Mouse (Mus musculus) embryonic stem cell, embryonic (primary cell): ENCODE data around the gene Slc35e3.

Experiments
- CTCF ChIA-PET, 4 experiments: fragments of 300-600 bp in 2 of 4; fragments of 350-600 bp in 2 of 4; sonication (Branson Sonifier 250); formaldehyde crosslinking; loops; one replicate each; lab custom pipeline; 2022; ENCODE audit warnings: inconsistent platforms in 2 of 4; lab: Charles Lee
- POLR2A ChIA-PET, 4 experiments: fragments of 300-600 bp in 2 of 4; fragments of 350-600 bp in 2 of 4; sonication (Branson Sonifier 250); formaldehyde crosslinking; loops; one replicate each; lab custom pipeline; 2022; ENCODE audit warnings: antibody characterized with exemption in 4 of 4, inconsistent platforms in 1 of 4; lab: Charles Lee

Gene Slc35e3

DNA sequence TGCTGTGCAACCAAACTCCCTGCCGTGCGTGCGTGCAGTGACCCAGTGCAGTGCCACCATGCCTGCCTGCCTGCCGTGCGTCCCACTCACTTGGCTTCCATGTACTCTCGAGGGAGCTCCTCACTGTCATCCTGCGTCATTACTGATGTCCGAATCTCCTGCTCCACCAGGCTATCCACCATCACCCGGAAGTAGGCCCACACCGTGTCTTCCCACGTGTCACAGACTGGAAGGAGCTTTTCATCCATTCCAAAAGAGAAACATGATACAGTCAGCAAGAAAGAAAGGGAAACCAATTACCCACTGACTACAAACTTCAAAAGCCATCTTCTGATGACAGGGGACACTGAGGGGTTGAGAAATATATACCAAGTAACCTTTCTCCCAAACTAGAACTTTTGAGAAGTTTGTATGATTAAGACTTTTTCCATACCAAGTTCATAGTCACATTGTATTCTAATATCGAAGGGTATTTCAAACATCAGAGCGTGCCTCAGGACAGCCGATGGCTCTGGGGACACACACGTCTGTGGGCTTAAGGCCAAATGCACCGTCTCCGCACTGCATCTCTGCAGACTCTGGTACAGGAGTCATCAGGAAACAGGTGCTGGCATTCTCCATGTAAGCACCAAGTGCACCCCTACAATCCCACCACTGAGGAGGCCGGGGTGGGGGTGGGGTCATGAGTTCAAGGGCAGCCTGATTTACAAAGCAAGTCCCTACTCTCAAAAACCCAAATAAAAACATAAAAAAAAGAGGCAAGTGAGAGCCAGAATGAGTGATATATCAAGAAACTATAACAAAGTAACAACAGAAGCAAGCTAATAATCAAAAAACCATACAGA lies 24.3 kb upstream of the Slc35e3 start:
- ChIA-PET CTCF (no interaction called here), POLR2A (interaction anchor here in 2 of 4 experiments (0.7 to 2.2 kb wide), 7 partner anchors 7 to 23 kb away, joined by 3 to 8 read pairs (median 3); partner anchors contain the start of gene Nup107 (in 1 of the 2))

DNA sequence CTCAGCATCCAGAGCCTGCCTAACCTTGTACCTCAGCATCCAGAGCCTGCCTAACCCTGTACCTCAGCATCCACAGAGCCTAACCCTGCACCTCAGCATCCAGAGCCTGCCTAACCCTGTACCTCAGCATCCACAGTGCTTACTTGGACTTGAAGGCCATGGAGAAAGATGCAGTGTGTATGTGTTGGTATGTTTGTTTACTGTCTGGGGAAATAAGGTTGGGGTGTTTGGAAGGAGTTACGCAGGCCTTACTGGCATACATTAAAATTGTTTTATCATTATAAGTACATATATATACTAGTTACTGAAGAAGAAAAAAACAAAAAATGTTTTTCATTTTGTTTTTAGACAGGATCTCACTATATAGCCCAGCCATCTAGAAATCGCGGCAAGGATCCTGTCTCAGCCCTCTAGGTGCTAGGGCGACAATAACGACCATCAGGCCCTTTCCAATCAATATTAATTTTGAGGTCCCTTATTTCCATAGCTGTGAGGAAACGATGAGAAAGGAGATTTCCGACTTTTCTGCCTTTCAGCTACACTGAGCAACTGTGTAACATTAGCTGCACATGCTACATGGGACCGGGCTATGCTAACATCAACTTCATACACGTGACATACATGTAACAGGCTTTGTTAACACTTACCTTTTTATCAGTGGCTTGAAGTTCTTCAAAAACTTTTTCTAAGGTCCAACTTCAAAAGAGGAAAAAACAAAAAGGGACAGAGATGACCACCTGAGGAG lies 23.5 kb upstream of the Slc35e3 start:
- CTCF ChIA-PET = no interaction called here
- POLR2A ChIA-PET = interaction anchor here in 2 of 4 experiments (0.6 to 2.2 kb wide), 3 partner anchors 11 to 23 kb away, joined by 3 to 8 read pairs (median 4); partner anchors contain the start of gene Nup107 (in 1 of the 2)

- POLR2A ChIA-PET = interaction anchor here in 3 of 4 experiments (1.0 to 1.5 kb wide), 6 partner anchors 9 to 25 kb away, joined by 3 to 8 read pairs (median 4); partner anchors contain the start of gene Nup107 (in 1 of the 3)
- CTCF ChIA-PET = no interaction called here
Measured at GRCm38 (mm10) chr10:117768141-117768440, 21.9 kb upstream of the Slc35e3 start.

DNA sequence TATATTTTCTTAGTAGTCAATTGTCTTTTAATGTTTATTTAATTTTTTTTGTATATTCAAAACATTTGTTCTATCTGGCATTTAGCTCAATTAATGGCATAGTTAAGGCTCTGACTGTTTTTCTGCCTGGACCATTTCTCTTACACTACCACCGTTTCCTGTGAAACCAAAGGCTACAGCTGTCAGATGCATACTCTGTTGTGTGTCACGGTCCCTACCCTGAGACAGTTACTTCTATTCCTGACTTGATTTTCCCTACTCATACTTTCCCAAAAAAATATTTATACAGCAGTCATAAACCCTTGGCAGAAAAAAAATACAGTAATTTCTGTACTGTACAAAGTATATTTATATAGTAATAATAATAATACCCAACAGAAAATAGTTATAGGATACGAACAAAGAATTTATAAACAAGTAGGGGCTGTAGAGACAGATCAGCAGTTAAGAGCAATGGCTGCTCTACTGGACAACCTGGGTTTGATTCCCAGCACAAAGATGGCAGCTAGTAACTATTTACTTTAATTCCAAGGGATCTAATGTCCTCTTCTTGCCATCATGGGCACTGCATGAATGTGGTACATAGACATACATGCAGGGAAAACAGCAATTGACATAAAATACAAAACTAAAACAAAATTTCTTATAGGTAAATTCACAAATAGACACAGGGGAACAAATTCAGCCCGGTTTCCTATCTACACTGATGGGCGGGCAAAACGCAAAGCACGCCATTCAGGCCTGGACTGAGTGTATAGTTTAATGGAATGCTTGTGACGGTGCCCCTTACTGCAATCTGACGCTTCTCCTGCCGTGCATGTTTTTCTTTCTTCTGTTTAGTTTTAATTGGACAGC lies 21.3 kb upstream of the Slc35e3 start:
- POLR2A ChIA-PET = interaction anchor here in 3 of 4 experiments (0.6 to 1.5 kb wide), 7 partner anchors 8 to 26 kb away, joined by 3 to 8 read pairs (median 3); partner anchors contain the start of gene Nup107 (in 1 of the 3)

DNA sequence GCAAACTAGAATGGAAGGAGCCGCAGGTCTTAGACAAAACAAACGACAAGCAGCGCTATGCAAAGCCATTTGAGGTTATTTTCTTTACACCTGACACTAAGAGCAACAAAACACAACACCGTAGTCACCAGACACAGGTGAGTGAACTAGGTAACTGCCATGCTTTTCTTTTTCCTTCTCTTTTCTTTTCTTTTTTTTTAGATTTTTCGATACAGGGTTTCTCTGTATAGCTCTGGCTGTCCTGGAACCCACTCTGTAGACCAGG lies 20.7 kb upstream of the Slc35e3 start:
- ChIA-PET POLR2A (interaction anchor here in 1 of 4 experiments (0.6 to 1.2 kb wide), 2 partner anchors 8 to 25 kb away, joined by 3 read pairs; partner anchors contain the start of gene Nup107), CTCF (no interaction called here)

More for the DNA sequence above, 21.3 kb upstream of the Slc35e3 start:
- CTCF ChIA-PET = no interaction called here

- ChIA-PET POLR2A (interaction anchor here in 1 of 4 experiments (0.6 to 1.2 kb wide), 2 partner anchors 8 to 26 kb away, joined by 3 read pairs; partner anchors contain the start of gene Nup107), CTCF (no interaction called here)
Measured at GRCm38 (mm10) chr10:117766111-117766895, 20.1 kb upstream of the Slc35e3 start.

DNA sequence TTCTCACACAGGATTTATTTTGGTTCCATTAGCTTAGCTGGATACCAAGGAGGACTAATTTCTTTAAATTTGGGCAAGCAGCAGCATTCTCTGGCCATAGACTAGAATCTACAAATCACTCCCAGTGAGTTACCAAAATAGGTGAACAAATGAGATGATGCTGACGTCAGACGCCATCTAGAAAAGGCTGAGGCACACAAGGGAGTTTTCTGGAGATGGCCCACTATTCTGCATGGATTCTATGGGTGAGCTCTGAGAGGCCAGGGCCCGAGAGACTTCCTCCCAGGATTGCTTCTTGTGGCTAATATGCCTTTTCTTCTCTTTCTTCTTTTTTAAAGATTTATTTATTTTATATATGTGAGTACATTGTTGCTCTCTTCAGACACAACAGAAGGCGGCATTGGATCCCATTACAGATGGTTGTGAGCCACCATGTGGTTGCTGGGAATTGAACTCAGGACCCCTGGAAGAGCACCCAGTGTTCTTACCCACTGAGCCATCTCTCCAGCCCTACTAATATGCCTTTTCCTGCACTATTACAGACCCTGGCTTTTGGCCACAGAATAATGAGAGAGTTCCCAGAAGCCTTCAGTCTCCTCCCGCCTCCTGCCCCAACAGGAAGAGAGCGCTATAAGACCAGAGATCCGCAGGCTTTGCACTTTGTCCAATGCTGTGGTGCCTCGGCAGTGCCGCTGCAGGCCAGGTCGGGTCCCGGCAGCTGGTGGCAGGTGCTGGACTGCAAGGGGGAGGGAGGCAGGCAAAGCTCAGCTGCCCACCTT lies 19.1 kb upstream of the Slc35e3 start:
- CTCF ChIA-PET = no interaction called here
- POLR2A ChIA-PET = interaction anchor here in 2 of 4 experiments (0.6 to 2.4 kb wide), 7 partner anchors 8 to 118 kb away, joined by 3 to 7 read pairs (median 4); partner anchors contain the start of gene Nup107 (in 1 of the 2)

- POLR2A ChIA-PET = interaction anchor here in 3 of 4 experiments (0.6 to 2.4 kb wide), 8 partner anchors 9 to 119 kb away, joined by 3 to 7 read pairs (median 4); partner anchors contain the start of gene Nup107 (in 2 of the 3)
- CTCF ChIA-PET = no interaction called here
Measured at GRCm38 (mm10) chr10:117764598-117764997, 18.4 kb upstream of the Slc35e3 start.

DNA sequence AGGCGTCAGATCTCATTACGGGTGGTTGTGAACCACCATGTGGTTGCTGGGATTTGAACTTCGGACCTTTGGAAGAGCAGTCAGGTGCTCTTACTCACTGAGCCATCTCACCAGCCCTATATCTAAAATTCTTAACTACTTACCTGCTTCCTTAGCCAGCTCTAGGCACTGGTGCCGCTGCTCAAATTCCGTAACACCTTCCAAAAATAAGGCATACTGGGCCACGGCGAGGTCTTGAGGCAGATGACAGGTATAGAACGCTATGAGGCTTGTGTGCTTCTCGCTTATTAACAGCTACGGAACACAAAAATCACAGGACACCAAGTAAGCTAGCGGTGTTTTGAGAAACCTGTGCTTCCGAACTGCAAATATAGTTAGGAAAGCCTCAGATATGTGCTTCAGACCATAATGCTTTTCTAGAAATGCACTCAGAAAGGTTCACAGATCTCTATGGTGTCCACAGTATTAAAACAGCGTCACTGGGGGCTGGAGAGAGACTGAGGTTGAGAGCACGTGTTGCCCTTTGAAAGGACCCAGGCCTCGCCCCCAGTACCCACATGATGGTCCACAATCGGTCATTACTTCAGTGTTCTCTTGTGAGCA lies 17.5 kb upstream of the Slc35e3 start:
- CTCF ChIA-PET = no interaction called here
- POLR2A ChIA-PET = interaction anchor here in 2 of 4 experiments (0.8 to 2.4 kb wide), 9 partner anchors 7 to 341 kb away, joined by 3 to 7 read pairs (median 4); partner anchors contain the start of gene Nup107 (in 1 of the 2)

DNA sequence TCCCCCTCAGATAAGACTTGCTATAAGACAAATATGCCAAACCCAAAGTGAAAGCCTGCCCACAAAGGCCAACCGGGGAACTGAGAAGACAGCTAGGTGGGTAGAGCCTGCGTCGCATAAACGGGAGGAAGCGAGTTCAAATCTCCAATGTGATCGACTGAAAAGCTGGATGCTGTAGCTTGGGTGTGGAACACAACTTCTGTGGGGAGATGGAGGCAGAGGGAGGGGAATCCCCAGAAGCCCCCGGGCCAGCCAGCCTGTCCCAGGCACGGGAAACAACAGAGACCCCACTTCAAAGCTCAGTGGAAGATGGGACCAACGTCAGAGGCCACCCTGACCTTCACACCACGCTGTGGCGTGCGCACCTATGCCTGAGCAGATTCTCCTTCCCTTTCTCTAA lies 16.8 kb upstream of the Slc35e3 start:
- CTCF ChIA-PET = no interaction called here
- POLR2A ChIA-PET = interaction anchor here in 2 of 4 experiments (0.6 to 2.4 kb wide), 10 partner anchors 8 to 340 kb away, joined by 3 to 7 read pairs (median 4); partner anchors contain the start of gene Nup107 (in 1 of the 2)

DNA sequence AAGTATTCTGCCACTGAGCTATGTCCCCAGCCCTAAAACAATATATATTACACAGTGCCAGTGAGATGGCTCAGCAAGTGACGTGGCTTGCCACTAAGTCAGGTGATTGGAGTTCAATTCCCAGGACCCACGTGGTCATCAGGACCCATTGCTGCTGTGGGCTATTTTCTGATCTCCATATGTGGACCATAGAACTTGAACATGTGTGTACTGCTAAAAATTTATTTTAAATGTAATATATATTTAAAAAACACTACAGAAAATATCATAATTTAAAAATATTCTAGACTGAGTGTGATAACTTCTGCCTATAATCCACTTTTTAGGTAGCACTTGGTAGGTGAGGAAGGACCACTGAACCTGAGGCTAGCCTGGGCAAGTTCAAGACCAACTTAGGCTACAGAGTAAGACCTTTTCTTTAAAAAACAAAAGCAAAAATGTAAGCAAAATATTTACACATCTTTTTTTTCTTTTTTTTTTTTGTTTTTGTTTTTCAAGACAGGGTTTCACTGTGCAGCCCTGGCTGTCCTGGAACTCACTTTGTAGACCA lies 16.2 kb upstream of the Slc35e3 start:
- ChIA-PET CTCF (no interaction called here), POLR2A (interaction anchor here in 2 of 4 experiments (0.6 to 2.4 kb wide), 6 partner anchors 9 to 76 kb away, joined by 3 to 7 read pairs (median 4); partner anchors contain the start of gene Nup107 (in 1 of the 2))

GRCm38 (mm10) chr10:117761551-117761950 lies 15.4 kb upstream of the Slc35e3 start:
- ChIA-PET CTCF (no interaction called here), POLR2A (interaction anchor here in 1 of 4 experiments (2.8 kb wide), 1 partner anchor 10 kb away, joined by 8 read pairs; no protein-coding TSS in a partner anchor)

GRCm38 (mm10) chr10:117760831-117761335 lies 14.7 kb upstream of the Slc35e3 start:
- CTCF ChIA-PET = no interaction called here

DNA sequence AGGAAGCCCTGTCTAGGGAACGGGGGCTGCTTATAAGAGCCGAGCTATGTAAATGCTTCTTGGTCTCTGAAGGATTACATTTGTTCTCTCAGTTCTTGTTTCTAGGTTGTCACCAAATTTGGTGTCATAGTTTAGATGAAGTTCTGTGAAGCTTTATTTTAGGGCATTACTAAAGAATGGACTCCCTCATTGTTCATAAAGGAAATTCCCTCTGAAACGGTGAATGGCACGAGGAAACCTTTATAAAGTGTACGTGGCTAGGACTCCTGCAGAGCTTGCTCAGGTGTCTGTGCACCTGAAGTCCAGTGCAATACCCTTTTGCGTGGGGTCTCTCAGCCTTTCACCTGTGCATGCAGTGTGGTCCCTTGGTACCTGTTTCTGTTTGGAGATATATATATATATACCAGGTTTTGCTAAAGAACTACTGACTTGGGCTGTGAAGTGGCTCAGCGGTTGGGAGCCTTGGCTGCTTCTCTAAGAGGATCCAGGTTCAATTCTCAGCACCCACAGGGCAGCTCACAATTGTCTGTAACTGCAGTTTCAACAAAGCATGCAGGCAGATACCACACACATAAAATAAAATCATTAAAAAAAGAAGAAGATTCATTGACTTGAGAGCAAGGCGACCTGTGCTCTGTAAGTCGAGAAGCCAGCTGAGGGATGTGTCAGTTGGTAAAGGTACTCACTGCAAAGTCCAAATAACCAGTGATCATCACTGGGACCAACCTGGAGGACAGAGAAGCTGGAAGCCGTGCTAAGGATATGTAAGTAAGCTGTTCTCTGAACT lies 13.9 kb upstream of the Slc35e3 start:
- ChIA-PET POLR2A (interaction anchor here in 3 of 4 experiments (0.7 to 3.0 kb wide), 11 partner anchors 8 to 65 kb away, joined by 3 to 10 read pairs (median 4); no protein-coding TSS in a partner anchor), CTCF (interaction anchor here in 1 of 4 experiments (0.6 kb wide), 1 partner anchor 23 kb away, joined by 3 read pairs; no protein-coding TSS in a partner anchor)

More at GRCm38 (mm10) chr10:117760831-117761335, 14.7 kb upstream of the Slc35e3 start:
- POLR2A ChIA-PET = interaction anchor here in 1 of 4 experiments (0.9 to 3.0 kb wide), 4 partner anchors 9 to 36 kb away, joined by 3 to 10 read pairs (median 6); no protein-coding TSS in a partner anchor
